Mouse (Mus musculus): ENCODE results near the gene Zfp207. TPM values are rescaled to one million over a fixed set of nuclear protein-coding genes. Genes with fewer than 3 reads are reported as not detected.
A peak's percentile ranks its signal among the peaks of the same experiment; 100 is the strongest.
"Not testable (repeated sequence)": the region's sequence is repeated elsewhere in the genome, so short reads cannot be mapped to it uniquely, and the experiment has no call there.

Zfp207 gene
- polyA plus RNA-seq, 2 experiments: 79.3 to 106 TPM

GRCm38 (mm10) chr11:80354832-80355231 is 28.2 kb upstream of the Zfp207 start:
- H3K4me3 ChIP-seq (ENCODE audit: insufficient read depth in 1 of 2, low read depth in 2 of 2, low read length in 2 of 2): no peak overlapping the region
- no peaks in the 10 kb centered on the region for H3K4me1 ChIP-seq (replicated peaks; ENCODE audit: control insufficient read depth in 2 of 2, insufficient read depth in 2 of 2, low read length in 1 of 2)
- H3K9me3 ChIP-seq (ENCODE audit: control insufficient read depth, low read length): no peaks in the 10 kb centered on the region
- no peak overlapping the region for H3K9ac ChIP-seq (replicated peaks)
- TF ChIP-seq EP300 (IDR thresholded peaks at IDR 0.05; ENCODE audit: low read depth) (no peak), CTCF (IDR thresholded peaks at IDR 0.05; ENCODE audit: low read depth) (no peak; the same call in 1 of the 2 replicates)
- H3K27me3 ChIP-seq (ENCODE audit: control insufficient read depth, insufficient read depth, low read length): no peaks in the 10 kb centered on the region
- no peak overlapping the region for H3K27ac ChIP-seq
- 24% methylated on average over 4 of the region's 4 CpGs for whole genome bisulfite sequencing (ENCODE audit: insufficient replicate concordance)
- ATAC-seq (ENCODE audit: insufficient read depth) (no peak), DNase-seq (ENCODE audit: low read depth in 3 of 3, low spot score in 3 of 3) (no peak)
- H3K36me3 ChIP-seq (replicated peaks; ENCODE audit: control insufficient read depth, insufficient read depth, low read depth): no peaks in the 10 kb centered on the region
- no peak overlapping the region for H3K4me2 ChIP-seq (ENCODE audit: low read depth)

GRCm38 (mm10) chr11:80368949-80369348 is 14.1 kb upstream of the Zfp207 start:
- H3K9me3 ChIP-seq (ENCODE audit: control insufficient read depth, low read length): no peaks in the 10 kb centered on the region
- H3K27me3 ChIP-seq (ENCODE audit: control insufficient read depth, insufficient read depth, low read length): no peaks in the 10 kb centered on the region
- H3K27ac ChIP-seq: no peak overlapping the region
- no peak for ATAC-seq (ENCODE audit: insufficient read depth)
- H3K9ac ChIP-seq (replicated peaks): no peak overlapping the region
- no peaks in the 10 kb centered on the region for H3K4me1 ChIP-seq (replicated peaks; ENCODE audit: control insufficient read depth in 2 of 2, insufficient read depth in 2 of 2, low read length in 1 of 2)
- no peak for DNase-seq (ENCODE audit: low read depth in 3 of 3, low spot score in 3 of 3)
- TF ChIP-seq EP300 (IDR thresholded peaks at IDR 0.05; ENCODE audit: low read depth) (no peak), CTCF (IDR thresholded peaks at IDR 0.05; ENCODE audit: low read depth) (no peak)
- peaks cover 11% of the 10 kb centered on the region for H3K36me3 ChIP-seq (replicated peaks; ENCODE audit: control insufficient read depth, insufficient read depth, low read depth)
- 80% methylated on average over 1 of the region's 1 CpGs for WGBS (ENCODE audit: insufficient replicate concordance)
- H3K4me3 ChIP-seq (ENCODE audit: insufficient read depth in 1 of 2, low read depth in 2 of 2, low read length in 2 of 2): no peak overlapping the region
- no peak overlapping the region for H3K4me2 ChIP-seq (ENCODE audit: low read depth)

GRCm38 (mm10) chr11:80376651-80377050 is 6.4 kb upstream of the Zfp207 start:
- Histone ChIP-seq H3K27ac (no peak overlapping the region), H3K4me3 (ENCODE audit: insufficient read depth in 1 of 2, low read depth in 2 of 2, low read length in 2 of 2) (no peak overlapping the region; a peak in 1 of 4 replicates), H3K9ac (replicated peaks) (no peak overlapping the region), H3K27me3 (ENCODE audit: control insufficient read depth, insufficient read depth, low read length) (no peaks in the 10 kb centered on the region), H3K4me1 (replicated peaks; ENCODE audit: control insufficient read depth in 2 of 2, insufficient read depth in 2 of 2, low read length in 1 of 2) (peaks cover 0 to 9% of the 10 kb centered on the region in 2 experiments; a peak in 2 of 4 replicates), H3K9me3 (ENCODE audit: control insufficient read depth, low read length) (no peaks in the 10 kb centered on the region), H3K36me3 (replicated peaks; ENCODE audit: control insufficient read depth, insufficient read depth, low read depth) (0 out of 2 replicates have a peak, but pooled peaks cover 2% of the 10 kb centered on the region), H3K4me2 (ENCODE audit: low read depth) (peak overlapping the region; percentile 75)
- DNase-seq (ENCODE audit: low read depth in 3 of 3, low spot score in 3 of 3) (no peak), ATAC-seq (ENCODE audit: insufficient read depth) (no peak)
- TF ChIP-seq CTCF (IDR thresholded peaks at IDR 0.05; ENCODE audit: low read depth): no peak
- TF ChIP-seq EP300 (IDR thresholded peaks at IDR 0.05; ENCODE audit: low read depth): no peak
- WGBS (ENCODE audit: insufficient replicate concordance): 50% methylated on average over 4 of the region's 4 CpGs

- TF ChIP-seq CTCF (IDR thresholded peaks at IDR 0.05; ENCODE audit: low read depth): no peak
- no peak for TF ChIP-seq EP300 (IDR thresholded peaks at IDR 0.05; ENCODE audit: low read depth)
- ATAC-seq (ENCODE audit: insufficient read depth): peak; percentile 83
- Histone ChIP-seq H3K9ac (replicated peaks) (peak within 1 kb of the TSS; percentile 95), H3K36me3 (replicated peaks; ENCODE audit: control insufficient read depth, insufficient read depth, low read depth) (0 out of 2 replicates have a peak, but pooled peaks cover 2% of the 10 kb centered on the region), H3K27me3 (ENCODE audit: control insufficient read depth, insufficient read depth, low read length) (no peaks in the 10 kb centered on the region), H3K4me2 (ENCODE audit: low read depth) (peak within 1 kb of the TSS; percentile 75), H3K4me3 (ENCODE audit: insufficient read depth in 1 of 2, low read depth in 2 of 2, low read length in 2 of 2) (peak within 1 kb of the TSS; percentile 84 to 95), H3K27ac (peak within 1 kb of the TSS; percentile 62), H3K4me1 (replicated peaks; ENCODE audit: control insufficient read depth in 2 of 2, insufficient read depth in 2 of 2, low read length in 1 of 2) (peaks cover 8 to 14% of the 10 kb centered on the region in 2 experiments), H3K9me3 (ENCODE audit: control insufficient read depth, low read length) (no peaks in the 10 kb centered on the region)
- 2% methylated on average over 40 of the region's 43 CpGs for WGBS (ENCODE audit: insufficient replicate concordance)
- peak; percentile 62 to 71 (median 66) for DNase-seq (ENCODE audit: low read depth in 3 of 3, low spot score in 3 of 3)
Measured at GRCm38 (mm10) chr11:80377712-80378451, 5.2 kb upstream of the Zfp207 start, which contains the start of gene 5730455P16Rik. TSS of gene 5730455P16Rik (minus strand) at chr11:80378034.

DNA sequence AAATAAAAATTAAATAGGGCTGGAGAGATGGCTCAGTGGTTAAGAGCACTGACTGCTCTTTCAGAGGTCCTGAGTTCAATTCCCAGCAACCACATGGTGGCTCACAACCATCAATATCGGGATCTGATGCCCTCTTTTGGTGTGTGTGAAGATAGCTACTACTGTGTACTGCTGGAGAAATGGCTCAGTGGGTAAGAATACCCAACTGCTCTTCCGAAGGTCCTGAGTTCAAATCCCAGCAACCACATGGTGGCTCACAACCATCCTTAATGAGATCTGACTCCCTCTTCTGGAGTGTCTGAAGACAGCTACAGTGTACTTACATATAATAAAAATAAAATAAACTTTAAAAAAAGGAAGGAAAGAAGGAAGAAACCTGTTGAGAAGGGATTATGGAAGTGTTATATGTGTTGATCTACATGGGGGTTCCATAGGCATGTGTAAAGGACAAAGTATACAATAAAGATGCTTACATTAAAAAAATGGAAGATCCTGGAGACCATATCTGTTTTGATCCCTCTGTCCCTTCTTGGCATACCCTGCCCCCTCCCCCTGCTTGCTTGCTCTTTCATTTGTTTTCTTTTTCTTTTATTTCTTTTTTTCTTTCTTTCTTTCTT is 4.5 kb upstream of the Zfp207 start:
- 42% methylated on average over 2 of the region's 2 CpGs for WGBS (ENCODE audit: insufficient replicate concordance)
- peak overlapping the region; percentile 62; the same call in 1 of the 2 replicates for H3K27ac ChIP-seq
- not testable (repeated sequence) for H3K27me3 ChIP-seq (ENCODE audit: control insufficient read depth, insufficient read depth, low read length); ATAC-seq (ENCODE audit: insufficient read depth); H3K9me3 ChIP-seq (ENCODE audit: control insufficient read depth, low read length); H3K36me3 ChIP-seq (replicated peaks; ENCODE audit: control insufficient read depth, insufficient read depth, low read depth); DNase-seq (ENCODE audit: low read depth in 3 of 3, low spot score in 3 of 3)
- H3K4me2 ChIP-seq (ENCODE audit: low read depth): peak overlapping the region; percentile 75
- H3K9ac ChIP-seq (replicated peaks): peak overlapping the region; percentile 95
- peak overlapping the region; percentile 84 to 95; a peak in 3 of 4 replicates for H3K4me3 ChIP-seq (ENCODE audit: insufficient read depth in 1 of 2, low read depth in 2 of 2, low read length in 2 of 2)
- peaks cover 8 to 14% of the 10 kb centered on the region in 2 experiments for H3K4me1 ChIP-seq (replicated peaks; ENCODE audit: control insufficient read depth in 2 of 2, insufficient read depth in 2 of 2, low read length in 1 of 2)

- H3K4me3 ChIP-seq (ENCODE audit: insufficient read depth in 1 of 2, low read depth in 2 of 2, low read length in 2 of 2); ATAC-seq (ENCODE audit: insufficient read depth); H3K9me3 ChIP-seq (ENCODE audit: control insufficient read depth, low read length); H3K27ac ChIP-seq; H3K36me3 ChIP-seq (replicated peaks; ENCODE audit: control insufficient read depth, insufficient read depth, low read depth); H3K4me2 ChIP-seq (ENCODE audit: low read depth); H3K27me3 ChIP-seq (ENCODE audit: control insufficient read depth, insufficient read depth, low read length); H3K9ac ChIP-seq (replicated peaks); DNase-seq (ENCODE audit: low read depth in 3 of 3, low spot score in 3 of 3): not testable (repeated sequence)
- 88% methylated on average over 7 of the region's 7 CpGs for WGBS (ENCODE audit: insufficient replicate concordance)
- peaks cover 8 to 14% of the 10 kb centered on the region in 2 experiments for H3K4me1 ChIP-seq (replicated peaks; ENCODE audit: control insufficient read depth in 2 of 2, insufficient read depth in 2 of 2, low read length in 1 of 2)
Measured at GRCm38 (mm10) chr11:80379184-80379583, 3.9 kb upstream of the Zfp207 start.

Data from liver, embryonic 14.5 days (tissue).